Comparison of ENCODE assay signal across 26 mouse cellular contexts in the genomic region with DNA sequence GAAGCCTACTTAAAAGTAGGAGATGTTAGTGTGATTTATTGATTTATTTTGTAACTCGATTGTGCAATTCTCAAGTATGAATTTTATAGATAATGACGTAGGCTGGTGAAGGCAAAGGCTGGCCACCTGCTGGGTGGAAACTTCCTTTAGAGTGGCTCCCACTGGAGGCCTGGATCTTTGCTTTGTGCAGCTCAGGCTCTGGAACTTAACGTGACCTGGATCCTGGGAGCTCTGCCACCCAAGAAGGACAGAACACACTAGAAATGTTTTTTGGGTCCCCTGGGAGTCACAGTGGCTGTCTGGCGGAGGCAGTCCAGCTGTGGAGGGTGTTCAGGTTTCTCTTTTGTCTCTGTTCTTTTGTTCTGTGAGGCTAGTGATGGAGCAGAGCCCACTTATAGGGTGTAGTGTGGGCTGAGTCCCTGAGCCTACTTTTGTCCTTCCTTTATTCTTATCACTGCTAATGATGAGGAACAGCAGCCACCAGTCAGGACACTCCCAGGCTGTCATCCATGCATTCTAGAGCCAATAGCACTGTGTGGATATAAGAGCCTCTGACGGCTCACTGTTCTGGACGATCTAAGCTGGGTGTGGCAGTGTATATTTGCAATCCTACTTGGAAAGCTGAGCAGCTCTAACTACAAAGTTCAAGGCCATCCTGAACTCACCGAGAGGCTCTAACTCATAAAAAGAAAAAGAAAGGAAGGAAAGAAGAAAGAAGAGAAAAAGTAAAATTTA.
A peak's percentile ranks its signal among the peaks of the same experiment; 100 is the strongest.
DNase-seq lines count a peak whose midpoint lies in the region; ATAC-seq and TF ChIP-seq lines count a peak whose summit lies in the region.
"Had no signal": no experiment of that assay in that cellular context is flagged by ENCODE, and none has a peak within 500 bp of the region (broad histone marks: within the 10 kb centered on the region; RNA-seq: fewer than 3 reads in every experiment).

No protein-coding gene starts in this region.

- 50% methylated on average over 7 of the region's 7 CpGs for WGBS in intestine, embryonic 15.5 days

- no peak overlapping the region for H3K9ac ChIP-seq in intestine, embryonic 15.5 days
- H3K9ac ChIP-seq: embryonic facial prominence, embryonic 15.5 days; forebrain, embryonic 15.5 days; heart, embryonic 13.5 days; hindbrain, embryonic 14.5 days; lung, embryonic 15.5 days; midbrain, embryonic 12.5 days; neural tube, embryonic 13.5 days had no signal

- no peaks in the 10 kb centered on the region for H3K9me3 ChIP-seq in intestine, embryonic 15.5 days
- H3K9me3 ChIP-seq: embryonic facial prominence, embryonic 15.5 days; forebrain, embryonic 15.5 days; lung, embryonic 15.5 days; midbrain, embryonic 12.5 days; neural tube, embryonic 13.5 days had no signal

- no peaks in the 10 kb centered on the region for H3K27me3 ChIP-seq in intestine, embryonic 15.5 days (replicated peaks)
- H3K27me3 ChIP-seq: embryonic facial prominence, embryonic 15.5 days; forebrain, embryonic 15.5 days; heart, embryonic 13.5 days; lung, embryonic 15.5 days; midbrain, embryonic 12.5 days; neural tube, embryonic 13.5 days had no signal

- no peak for TF ChIP-seq CTCF in layer of hippocampus, adult 2 months (conservative IDR thresholded peaks at IDR 0.05)

- peak; percentile 5 to 11 for DNase-seq in heart, adult 18-20 months
- DNase-seq in heart, postnatal 25 days (ENCODE audit: low spot score), result no peak
- peak; percentile 0 to 1 for DNase-seq in urinary bladder, adult 18-20 months (ENCODE audit: low spot score in 2 of 2)
- DNase-seq in urinary bladder, adult 2 months (ENCODE audit: low spot score), result no peak
- DNase-seq in kidney, adult 8-10 months, result no peak
- no peak for DNase-seq in lung, postnatal 14 days
- no peak for DNase-seq in layer of hippocampus, adult 2 months (ENCODE audit: low spot score in 2 of 2)
- DNase-seq: adrenal gland, adult 8-10 months; cerebellum, adult 2 months; cerebellum, postnatal 25 days; gastrocnemius, adult 2 months; gastrocnemius, postnatal 36 days; kidney, adult 9 months; kidney, postnatal 10 days; liver; lung, postnatal 36 days; right cerebral cortex, postnatal 4 days had no signal

- ATAC-seq in intestine, embryonic 15.5 days, result 0 out of 2 replicates have a peak, but pooled peaks have one; percentile 61
- ATAC-seq: forebrain, embryonic 15.5 days had no signal

- H3K4me2 ChIP-seq in intestine, embryonic 15.5 days (replicated peaks), result no peak overlapping the region
- H3K4me2 ChIP-seq: embryonic facial prominence, embryonic 15.5 days; forebrain, embryonic 15.5 days; heart, embryonic 13.5 days; hindbrain, embryonic 14.5 days; lung, embryonic 15.5 days; midbrain, embryonic 12.5 days; neural tube, embryonic 13.5 days had no signal

- H3K27ac ChIP-seq in intestine, embryonic 15.5 days, result no peak overlapping the region
- H3K27ac ChIP-seq in layer of hippocampus, adult 2 months, result no peak overlapping the region
- H3K27ac ChIP-seq: embryonic facial prominence, embryonic 10.5 days; embryonic facial prominence, embryonic 15.5 days; forebrain, embryonic 15.5 days; gastrocnemius, adult 2 months; heart, embryonic 13.5 days; hindbrain, embryonic 14.5 days; lung, embryonic 15.5 days; midbrain, embryonic 12.5 days; neural tube, embryonic 13.5 days had no signal

- H3K4me1 ChIP-seq in intestine, embryonic 15.5 days (replicated peaks), result 0 out of 2 replicates have a peak, but pooled peaks cover 7% of the 10 kb centered on the region
- H3K4me1 ChIP-seq: embryonic facial prominence, embryonic 15.5 days; forebrain, embryonic 15.5 days; heart, embryonic 13.5 days; lung, embryonic 15.5 days; midbrain, embryonic 12.5 days; neural tube, embryonic 13.5 days had no signal

- intact Hi-C loops in heart, postnatal 25 days (cut with DNase I), result no loop called here

- H3K4me3 ChIP-seq in intestine, embryonic 15.5 days (replicated peaks), result no peak overlapping the region
- H3K4me3 ChIP-seq in layer of hippocampus, adult 2 months, result no peak overlapping the region
- H3K4me3 ChIP-seq: embryonic facial prominence, embryonic 10.5 days; embryonic facial prominence, embryonic 15.5 days; forebrain, embryonic 15.5 days; gastrocnemius, adult 2 months; heart, embryonic 13.5 days; lung, embryonic 15.5 days; midbrain, embryonic 12.5 days; neural tube, embryonic 13.5 days had no signal

- H3K36me3 ChIP-seq in intestine, embryonic 15.5 days, result no peaks in the 10 kb centered on the region
- H3K36me3 ChIP-seq: embryonic facial prominence, embryonic 10.5 days; embryonic facial prominence, embryonic 15.5 days; forebrain, embryonic 15.5 days; heart, embryonic 13.5 days; lung, embryonic 15.5 days; midbrain, embryonic 12.5 days; neural tube, embryonic 13.5 days had no signal

Comparison
In these comparisons a context has a peak if more than half of its experiments do, and no peak if none do; other contexts are left out.
1. DNase-seq: peak in heart, adult 18-20 months (2 of 2) and urinary bladder, adult 18-20 months (2 of 2); none in heart, postnatal 25 days (single experiment), urinary bladder, adult 2 months (single experiment), kidney, adult 8-10 months (0 of 2), lung, postnatal 14 days (single experiment) and layer of hippocampus, adult 2 months (0 of 2).